Mouse (Mus musculus): ENCODE data around the gene Rplp2. TPM values are rescaled to one million over a fixed set of nuclear protein-coding genes. Genes with fewer than 3 reads are reported as not detected.

The Rplp2 gene
- total RNA-seq, 2 experiments from 2014 or later, result 949 to 1,096 TPM

DNA sequence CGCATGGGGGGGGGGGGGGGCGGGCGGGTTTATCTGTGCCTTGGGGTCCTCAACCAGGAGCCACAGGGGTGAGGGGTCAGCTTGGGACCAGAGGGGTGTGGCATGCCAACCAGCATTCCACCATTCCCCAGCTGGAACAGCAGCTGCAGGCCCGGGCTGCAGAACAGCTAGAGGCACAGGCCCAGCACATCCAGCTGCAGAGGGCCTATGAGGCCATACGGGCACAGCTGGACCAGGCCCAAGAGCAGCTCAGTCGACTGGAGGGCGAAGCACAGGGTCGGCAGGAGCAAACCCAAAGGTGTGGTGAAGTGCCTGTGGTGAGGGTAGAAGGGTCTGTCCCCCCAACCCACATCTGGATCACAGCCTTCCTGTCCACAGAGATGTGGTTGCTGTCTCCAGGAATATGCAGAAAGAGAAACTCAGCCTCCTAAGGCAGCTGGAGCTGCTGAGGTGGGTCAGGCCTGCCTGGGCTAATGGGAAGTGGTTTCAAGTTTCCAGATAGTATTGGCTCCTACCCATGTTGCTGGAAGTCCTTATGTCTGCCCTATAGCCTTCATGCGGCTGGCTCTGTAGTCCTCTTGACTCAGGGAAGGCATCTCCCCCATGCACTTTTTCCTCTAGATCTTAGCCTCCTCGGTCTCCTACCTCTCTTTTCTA lies 18.3 kb downstream of the Rplp2 start:
- DNase-seq (ENCODE audit: low spot score in 2 of 2), result peak in 1 of 2 experiments; percentile 4

DNA sequence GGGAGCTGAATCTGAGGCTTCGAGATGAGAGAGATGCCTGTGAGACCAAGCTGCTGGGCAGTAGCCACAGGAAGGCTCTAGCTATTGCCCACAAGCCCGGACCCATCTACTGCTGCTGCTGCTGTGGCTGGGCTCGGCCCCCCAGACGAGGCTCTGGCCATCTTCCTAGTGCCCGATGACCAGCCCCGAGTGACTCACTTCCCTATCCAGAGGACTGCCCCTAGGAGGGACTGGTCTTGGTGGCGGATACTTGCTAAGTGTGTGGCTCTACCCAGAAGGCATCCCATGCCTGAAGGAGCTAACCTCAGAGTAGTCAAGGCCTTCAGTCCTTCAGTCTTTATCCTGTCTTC lies 18.9 kb downstream of the Rplp2 start:
- DNase-seq (ENCODE audit: low spot score in 2 of 2), result peak in 1 of 2 experiments; percentile 9

- no peak for DNase-seq (ENCODE audit: low spot score in 2 of 2)
Measured at GRCm38 (mm10) chr7:141466607-141467148, 19.5 kb downstream of the Rplp2 start.

DNA sequence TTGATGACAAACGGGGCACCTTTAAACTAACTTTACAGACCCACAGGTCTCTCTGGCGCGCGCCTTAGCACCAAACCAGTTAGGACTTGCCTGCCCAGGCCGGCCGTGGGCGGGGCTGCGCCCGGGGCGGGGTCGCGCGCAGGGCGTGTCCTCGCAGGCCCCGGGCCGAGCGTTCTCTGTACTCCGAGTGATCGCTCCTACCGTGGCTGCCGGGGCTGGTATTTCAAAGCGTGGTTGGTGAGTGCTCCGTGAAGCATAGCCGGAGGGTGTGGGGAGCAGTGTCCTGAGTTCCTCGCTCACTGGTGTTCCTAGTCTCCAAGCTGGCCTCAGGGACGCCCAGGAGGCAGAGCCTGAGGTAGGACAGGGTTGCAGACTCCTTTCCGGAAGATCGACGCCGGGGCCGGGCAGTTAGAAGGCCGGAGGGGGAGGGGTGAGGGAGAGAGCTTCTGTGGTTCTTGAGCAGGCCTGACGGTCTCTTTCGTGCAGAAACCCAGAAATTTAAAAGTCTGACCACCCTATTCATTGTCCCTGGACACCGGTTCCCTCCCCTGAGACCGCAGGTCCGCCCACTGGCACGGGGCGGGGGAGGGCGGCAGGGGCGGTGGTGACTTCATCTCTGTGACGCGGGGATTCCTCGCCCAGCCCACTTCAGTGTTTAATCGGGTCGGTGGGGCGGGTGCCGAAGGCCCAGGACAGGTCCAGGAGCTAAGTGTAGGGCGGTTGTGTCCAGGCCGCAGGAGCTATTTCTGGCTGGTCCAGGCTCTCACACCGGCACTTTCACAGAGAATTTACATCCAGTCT lies 20.3 kb downstream of the Rplp2 start, which contains the start of gene Cd151:
TSS of gene Cd151 (plus strand) at position 163 of the 801 bp plus-strand sequence.
- DNase-seq (ENCODE audit: low spot score in 2 of 2), result peak; percentile 88 to 93

GRCm38 (mm10) chr7:141468164-141468521 lies 21.0 kb downstream of the Rplp2 start:
- no peak for DNase-seq (ENCODE audit: low spot score in 2 of 2)

DNA sequence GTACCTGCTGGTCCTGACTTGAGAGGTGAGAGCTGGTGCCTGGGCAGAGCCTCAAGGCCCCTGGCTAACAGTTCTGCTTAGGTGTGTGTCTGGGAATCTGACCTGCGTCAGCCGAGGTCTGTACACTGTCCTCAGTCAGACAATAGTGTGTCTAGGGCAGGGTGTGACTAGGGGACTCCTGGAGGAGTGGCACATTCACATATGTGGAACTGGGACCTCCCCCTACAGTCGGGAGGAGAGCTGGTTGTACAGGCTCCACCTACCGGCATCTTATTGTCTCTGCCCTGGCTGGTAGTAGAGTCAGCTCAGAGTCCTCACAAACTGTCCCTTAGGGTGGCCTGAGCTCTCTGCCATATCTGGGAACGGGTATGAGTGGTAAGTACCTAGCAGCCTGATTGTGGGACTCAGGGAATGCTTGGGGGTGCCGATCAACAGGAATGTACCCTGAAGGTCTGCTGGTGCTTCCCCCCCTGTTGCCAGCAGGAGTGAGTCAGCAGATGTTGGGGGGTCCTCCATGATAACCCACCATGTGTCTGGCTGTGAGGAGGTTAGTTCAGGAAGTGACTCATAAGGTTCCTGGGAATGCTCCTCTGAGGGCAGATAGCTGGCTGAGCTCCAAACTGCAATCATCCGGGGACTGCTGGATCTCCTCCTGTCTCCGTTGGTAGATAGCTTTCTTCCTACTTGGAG lies 21.5 kb downstream of the Rplp2 start:
- DNase-seq (ENCODE audit: low spot score in 2 of 2), result peak; percentile 59 to 72

- DNase-seq (ENCODE audit: low spot score in 2 of 2), result peak in 1 of 2 experiments; percentile 25
Measured at GRCm38 (mm10) chr7:141469352-141469751, 22.2 kb downstream of the Rplp2 start.

- peak in 1 of 2 experiments; percentile 26 for DNase-seq (ENCODE audit: low spot score in 2 of 2)
Measured at GRCm38 (mm10) chr7:141469901-141470636, 22.9 kb downstream of the Rplp2 start.

GRCm38 (mm10) chr7:141470637-141470944 lies 23.4 kb downstream of the Rplp2 start:
- DNase-seq (ENCODE audit: low spot score in 2 of 2), result peak in 1 of 2 experiments; percentile 21

DNA sequence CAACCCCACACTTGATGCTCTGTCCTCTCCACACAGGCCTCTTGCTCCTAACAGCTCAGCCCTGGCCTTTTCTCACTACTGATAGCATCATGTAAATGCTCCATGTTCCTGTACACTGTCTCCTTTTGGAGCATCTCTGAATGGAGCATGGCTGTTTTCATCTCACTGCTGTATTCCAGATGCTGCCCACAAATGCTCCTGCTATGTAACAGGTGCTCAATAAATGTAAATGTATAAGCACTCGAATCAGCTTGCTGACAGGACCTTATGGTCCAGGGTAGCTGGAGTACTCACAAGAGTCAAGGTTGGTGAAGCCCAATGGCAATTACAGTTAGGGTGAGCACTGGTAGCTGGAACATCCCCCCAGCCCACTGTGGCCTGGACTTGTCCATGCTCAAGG lies 24.1 kb downstream of the Rplp2 start:
- peak in 1 of 2 experiments; percentile 18 for DNase-seq (ENCODE audit: low spot score in 2 of 2)

DNA sequence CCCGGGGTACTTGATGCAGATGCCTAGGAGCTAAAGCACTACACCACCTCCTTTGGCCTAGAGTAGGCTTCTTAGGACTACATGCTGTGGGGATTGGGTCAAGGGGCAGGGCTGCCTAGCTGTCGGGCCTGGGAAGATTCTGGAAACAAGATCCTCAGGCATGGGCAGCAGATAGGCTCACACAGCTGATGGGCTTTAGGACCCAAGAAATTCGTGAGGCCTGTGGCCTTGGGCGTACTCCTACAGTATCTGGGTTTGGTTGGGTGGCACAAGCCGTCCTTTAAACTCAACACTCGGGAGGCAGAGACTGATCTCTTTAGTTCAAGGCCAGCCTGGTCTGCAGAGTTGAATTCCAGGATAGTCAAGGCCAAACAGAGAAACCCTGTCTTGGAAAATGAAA lies 25.1 kb downstream of the Rplp2 start:
- DNase-seq (ENCODE audit: low spot score in 2 of 2), result no peak

DNA sequence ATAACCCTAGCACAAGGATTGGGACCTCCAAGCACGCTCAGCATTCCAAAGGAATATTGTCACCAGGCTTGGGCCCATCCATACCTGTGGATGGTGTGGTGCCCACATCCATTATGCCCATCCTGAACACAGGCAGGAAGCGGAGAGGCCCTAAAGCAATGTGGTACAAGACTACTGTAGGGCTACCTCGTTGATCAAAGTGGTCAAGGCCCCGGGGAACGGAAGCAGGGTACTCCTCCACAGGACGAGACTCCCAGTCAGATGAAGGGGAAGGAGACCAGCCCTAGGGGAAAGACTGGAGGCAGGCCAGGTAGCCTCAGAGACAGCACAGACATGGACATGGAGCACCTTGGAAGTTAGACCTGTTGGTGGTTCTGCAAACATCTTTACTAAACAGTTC lies 25.6 kb downstream of the Rplp2 start:
- DNase-seq (ENCODE audit: low spot score in 2 of 2), result no peak

- DNase-seq (ENCODE audit: low spot score in 2 of 2), result no peak
Measured at GRCm38 (mm10) chr7:141474160-141474559, 27.0 kb downstream of the Rplp2 start.

GRCm38 (mm10) chr7:141475011-141475804 lies 28.0 kb downstream of the Rplp2 start, which contains the start of the genes Polr2l and Tspan4:
TSS of gene Polr2l (minus strand) at chr7:141475132.
TSS of gene Tspan4 (plus strand) at chr7:141475240.
- DNase-seq (ENCODE audit: low spot score in 2 of 2), result peak; percentile 81 to 86

DNA sequence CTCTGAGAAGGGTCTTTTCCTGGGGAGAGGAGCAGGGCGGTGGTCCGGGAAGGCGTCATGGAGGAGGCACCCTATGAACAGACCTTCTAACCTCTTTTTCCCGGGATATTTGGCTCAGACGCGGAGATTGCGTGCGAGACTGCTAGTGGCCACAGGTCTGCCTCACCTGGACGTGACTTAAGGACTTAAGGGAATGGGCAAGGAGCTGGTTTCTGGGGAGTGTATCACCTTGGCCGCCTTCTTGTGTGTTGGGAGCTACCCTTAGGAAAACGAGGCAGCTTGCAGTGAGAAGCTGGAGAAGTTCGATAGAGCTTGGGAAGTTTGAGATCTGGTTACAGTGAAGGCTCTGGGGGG lies 28.6 kb downstream of the Rplp2 start:
- DNase-seq (ENCODE audit: low spot score in 2 of 2), result no peak

GRCm38 (mm10) chr7:141476226-141476980 lies 29.2 kb downstream of the Rplp2 start:
- DNase-seq (ENCODE audit: low spot score in 2 of 2), result peak; percentile 82 to 84

DNA sequence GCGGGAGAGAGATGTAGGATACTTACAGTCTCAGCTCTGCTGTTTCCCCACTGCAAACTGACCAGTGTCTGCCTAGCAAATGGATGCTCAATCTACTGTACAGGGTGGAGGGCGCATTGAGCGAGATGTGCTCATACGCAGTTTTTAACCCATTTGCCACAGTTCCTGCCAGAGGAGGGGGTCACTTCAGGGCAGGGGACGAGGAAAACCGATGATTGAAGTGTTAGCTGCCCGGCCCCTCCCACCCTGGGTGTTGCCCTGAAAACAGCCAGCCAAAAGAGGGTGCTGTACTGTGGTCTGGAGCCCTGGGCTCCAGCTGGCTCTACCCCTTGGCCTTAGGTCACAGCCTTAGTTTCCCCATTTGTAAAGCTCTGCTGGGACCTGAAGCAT lies 29.8 kb downstream of the Rplp2 start:
- DNase-seq (ENCODE audit: low spot score in 2 of 2), result no peak

- DNase-seq (ENCODE audit: low spot score in 2 of 2), result no peak
Measured at GRCm38 (mm10) chr7:141477578-141478269, 30.6 kb downstream of the Rplp2 start.

DNA sequence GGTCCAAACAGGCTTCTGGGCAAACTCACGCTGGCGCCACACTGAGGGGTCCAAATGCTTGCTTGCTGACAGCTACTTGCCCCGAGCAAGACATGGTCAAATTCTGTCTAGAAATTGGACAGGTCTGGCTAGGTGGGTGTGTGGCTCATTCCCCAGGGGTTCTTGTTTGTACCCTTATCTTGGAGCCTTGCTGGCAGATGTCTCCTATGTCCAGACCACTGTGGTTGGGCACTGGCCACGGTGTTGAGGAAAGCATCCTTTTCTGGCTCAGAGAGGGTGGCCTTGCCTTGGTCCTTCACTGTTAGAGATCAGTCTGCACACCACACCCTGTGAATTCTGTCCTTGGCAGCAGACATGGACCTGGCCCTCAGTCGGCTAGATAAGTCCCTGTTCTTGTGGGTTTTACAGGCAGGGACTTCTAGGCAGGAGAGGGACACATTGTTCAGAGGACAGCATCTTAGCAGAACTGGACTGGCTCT lies 31.1 kb downstream of the Rplp2 start:
- no peak for DNase-seq (ENCODE audit: low spot score in 2 of 2)

Measured in adrenal gland, adult 18-20 months (tissue).